Mouse (Mus musculus) layer of hippocampus, postnatal 36 days (tissue): ENCODE measurements around the gene Wdr74. TPM values are rescaled to one million over a fixed set of nuclear protein-coding genes. Genes with fewer than 3 reads are reported as not detected.
"Not testable (repeated sequence)": the region's sequence is repeated elsewhere in the genome, so short reads cannot be mapped to it uniquely, and the experiment has no call there.

ENCODE experiments used
- DNase-seq, 2 experiments: peaks; one replicate each; pipeline ENCODE4 v3.0.0; 2022
- total RNA-seq, 2 experiments: library from RNA; stranded (reverse); gene quantifications; 2 replicates each; pipeline ENCODE4 v1.2.3; 2021

Wdr74 gene
- total RNA-seq, 2 experiments from 2014 or later = 51.0 to 52.3 TPM

GRCm38 (mm10) chr19:8716767-8717475 is 18.7 kb upstream of the Wdr74 start:
- DNase-seq = no peak

- DNase-seq = peak in 1 of 2 experiments; percentile 32
Measured at GRCm38 (mm10) chr19:8718357-8718756, 17.3 kb upstream of the Wdr74 start.

GRCm38 (mm10) chr19:8719037-8719436 is 16.6 kb upstream of the Wdr74 start:
- DNase-seq = not testable (repeated sequence)

- DNase-seq = no peak
Measured at GRCm38 (mm10) chr19:8721378-8721777, 14.2 kb upstream of the Wdr74 start.

GRCm38 (mm10) chr19:8722021-8722420 is 13.6 kb upstream of the Wdr74 start:
- no peak for DNase-seq

GRCm38 (mm10) chr19:8722559-8722906 is 13.1 kb upstream of the Wdr74 start:
- DNase-seq = no peak

GRCm38 (mm10) chr19:8722907-8723573 is 12.6 kb upstream of the Wdr74 start, which contains the start of gene Slc3a2:
Slc3a2 (minus strand) TSS chr19:8723369.
- peak; percentile 97 for DNase-seq

- no peak for DNase-seq
Measured at GRCm38 (mm10) chr19:8723574-8724346, 11.9 kb upstream of the Wdr74 start.

- DNase-seq = no peak
Measured at GRCm38 (mm10) chr19:8724392-8724791, 11.2 kb upstream of the Wdr74 start.

GRCm38 (mm10) chr19:8725081-8725613 is 10.5 kb upstream of the Wdr74 start:
- no peak for DNase-seq

- DNase-seq = no peak
Measured at GRCm38 (mm10) chr19:8726609-8727390, 8.8 kb upstream of the Wdr74 start.

GRCm38 (mm10) chr19:8727495-8728114 is 8.0 kb upstream of the Wdr74 start:
- no peak for DNase-seq

- DNase-seq = not testable (repeated sequence)
Measured at GRCm38 (mm10) chr19:8728335-8729099, 7.1 kb upstream of the Wdr74 start.

GRCm38 (mm10) chr19:8734334-8734733 is 1.3 kb upstream of the Wdr74 start:
- no peak for DNase-seq

- DNase-seq = no peak
Measured at GRCm38 (mm10) chr19:8736160-8736467, 487 bp downstream of the Wdr74 start.

GRCm38 (mm10) chr19:8738911-8739310 is 3.3 kb downstream of the Wdr74 start:
- DNase-seq = no peak

GRCm38 (mm10) chr19:8739646-8740045 is 4.0 kb downstream of the Wdr74 start:
- DNase-seq = no peak

- no peak for DNase-seq
Measured at GRCm38 (mm10) chr19:8740603-8741002, 5.0 kb downstream of the Wdr74 start, which contains the start of gene 1700092M07Rik. 1700092M07Rik (plus strand) TSS chr19:8740718.

GRCm38 (mm10) chr19:8741243-8741869 is 5.7 kb downstream of the Wdr74 start, which contains the start of gene Stx5a:
Stx5a (plus strand) TSS chr19:8741413.
- DNase-seq = peak; percentile 95

- no peak for DNase-seq
Measured at GRCm38 (mm10) chr19:8742176-8742575, 6.5 kb downstream of the Wdr74 start.
